41 mouse cellular contexts compared by ENCODE assay signal in genomic region chr2:87776143-87776542, GRCm38 (mm10). TPM values are rescaled to one million over a fixed set of nuclear protein-coding genes. Genes with fewer than 3 reads are reported as not detected.
DNase-seq lines count a peak whose midpoint lies in the region; ATAC-seq and TF ChIP-seq lines count a peak whose summit lies in the region.
"Had no signal": no experiment of that assay in that cellular context is flagged by ENCODE, and none has a peak within 500 bp of the region (broad histone marks: within the 10 kb centered on the region; RNA-seq: fewer than 3 reads in every experiment).

No protein-coding gene starts in this region.

- peak; percentile 4 for DNase-seq in forebrain, postnatal 0 days
- DNase-seq in layer of hippocampus, adult 9-10 months (ENCODE audit: low spot score): peak; percentile 0
- no peak for DNase-seq in layer of hippocampus, adult 9-11 months
- peak; percentile 1 for DNase-seq in midbrain, postnatal 0 days (ENCODE audit: low spot score)
- DNase-seq in midbrain, embryonic 11.5 days (ENCODE audit: low spot score, missing footprints): no peak
- DNase-seq in MEL (ENCODE audit: low read depth, low spot score): no peak
- no peak for DNase-seq in thymus, postnatal 0 days (ENCODE audit: low spot score)
- DNase-seq: adrenal gland, postnatal 14 days; cerebellum, adult 18-20 months; cerebellum, postnatal 25 days; gastrocnemius, adult 2 months; gastrocnemius, postnatal 36 days; heart, adult 18-20 months; heart, postnatal 10 days; kidney, adult 18-20 months; kidney, postnatal 4 days; liver; lung, postnatal 36 days; spleen, adult 18-20 months; thymus, adult 18-20 months; thymus, postnatal 36 days had no signal

- no peak for TF ChIP-seq EP300 in MEL (IDR thresholded peaks at IDR 0.05; ENCODE audit: low read depth in 1 of 2, low read length in 2 of 2)

- H3K9me3 ChIP-seq in forebrain, postnatal 0 days (ENCODE audit: low read length): no peaks in the 10 kb centered on the region
- H3K9me3 ChIP-seq in forebrain, embryonic 12.5 days: no peaks in the 10 kb centered on the region
- no peaks in the 10 kb centered on the region for H3K9me3 ChIP-seq in midbrain, postnatal 0 days (ENCODE audit: low read length)
- H3K9me3 ChIP-seq in midbrain, embryonic 11.5 days (ENCODE audit: control insufficient read depth, low read length): no peaks in the 10 kb centered on the region
- no peaks in the 10 kb centered on the region for H3K9me3 ChIP-seq in MEL (replicated peaks; ENCODE audit: insufficient read depth, low read length)
- H3K9me3 ChIP-seq: embryonic facial prominence, embryonic 10.5 days; embryonic facial prominence, embryonic 15.5 days; forebrain, embryonic 13.5 days; heart, embryonic 13.5 days; hindbrain, embryonic 10.5 days; kidney, embryonic 15.5 days; midbrain, embryonic 13.5 days had no signal

- H3K36me3 ChIP-seq in forebrain, postnatal 0 days (ENCODE audit: insufficient read depth): no peaks in the 10 kb centered on the region
- H3K36me3 ChIP-seq in forebrain, embryonic 12.5 days (replicated peaks): no peaks in the 10 kb centered on the region
- H3K36me3 ChIP-seq in midbrain, postnatal 0 days (ENCODE audit: insufficient read depth, low read length): no peaks in the 10 kb centered on the region
- H3K36me3 ChIP-seq in midbrain, embryonic 11.5 days (ENCODE audit: control insufficient read depth, insufficient read depth, low read length): no peaks in the 10 kb centered on the region
- no peaks in the 10 kb centered on the region for H3K36me3 ChIP-seq in MEL (ENCODE audit: control insufficient read depth in 1 of 2, insufficient read depth in 2 of 2, low read length in 2 of 2)
- H3K36me3 ChIP-seq: embryonic facial prominence, embryonic 10.5 days; embryonic facial prominence, embryonic 15.5 days; heart, embryonic 13.5 days; hindbrain, embryonic 10.5 days; kidney, embryonic 15.5 days; midbrain, embryonic 13.5 days had no signal

- no peaks in the 10 kb centered on the region for H3K79me2 ChIP-seq in MEL (ENCODE audit: control insufficient read depth, insufficient read depth, low read length, poor library complexity)

- no peak for TF ChIP-seq POLR2A in MEL (IDR thresholded peaks at IDR 0.05; ENCODE audit: control insufficient read depth in 1 of 2, insufficient read depth in 1 of 2, low read depth in 1 of 2, low read length in 2 of 2, poor library complexity in 1 of 2)

- TF ChIP-seq CTCF in forebrain, postnatal 0 days (IDR thresholded peaks at IDR 0.05; ENCODE audit: low read depth): 0 out of 2 replicates have a peak, but pooled peaks have one; percentile 13
- TF ChIP-seq CTCF in midbrain, postnatal 0 days (IDR thresholded peaks at IDR 0.05): peak; percentile 46
- no peak for TF ChIP-seq CTCF in MEL (IDR thresholded peaks at IDR 0.05 in 2 of 3, conservative IDR thresholded peaks at IDR 0.05 in 1 of 3; ENCODE audit: control insufficient read depth in 1 of 3, insufficient read depth in 1 of 3, low read depth in 2 of 3, low read length in 3 of 3, poor library complexity in 1 of 3, severe bottlenecking in 1 of 3)

- 49% methylated on average over 1 of the region's 1 CpGs for WGBS in forebrain, postnatal 0 days
- 66% methylated on average over 1 of the region's 1 CpGs for WGBS in forebrain, embryonic 12.5 days
- WGBS in midbrain, postnatal 0 days: 38% methylated on average over 1 of the region's 1 CpGs
- WGBS in midbrain, embryonic 11.5 days: 63% methylated on average over 1 of the region's 1 CpGs

- no peak overlapping the region for H3K4me2 ChIP-seq in forebrain, postnatal 0 days (ENCODE audit: low read depth)
- no peak overlapping the region for H3K4me2 ChIP-seq in forebrain, embryonic 12.5 days
- no peak overlapping the region for H3K4me2 ChIP-seq in midbrain, postnatal 0 days (ENCODE audit: low read depth, low read length, poor library complexity, severe bottlenecking)
- H3K4me2 ChIP-seq in midbrain, embryonic 11.5 days: no peak overlapping the region
- H3K4me2 ChIP-seq: embryonic facial prominence, embryonic 15.5 days; forebrain, embryonic 13.5 days; heart, embryonic 13.5 days; kidney, embryonic 15.5 days; midbrain, embryonic 13.5 days had no signal

- H3K27ac ChIP-seq in forebrain, postnatal 0 days (ENCODE audit: low read depth, low read length): no peak overlapping the region
- H3K27ac ChIP-seq in forebrain, embryonic 12.5 days: no peak overlapping the region
- no peak overlapping the region for H3K27ac ChIP-seq in midbrain, postnatal 0 days (ENCODE audit: low read depth, low read length)
- H3K27ac ChIP-seq in midbrain, embryonic 11.5 days (ENCODE audit: low read depth, low read length): no peak overlapping the region
- no peak overlapping the region for H3K27ac ChIP-seq in MEL (ENCODE audit: control insufficient read depth, low read depth, low read length)
- H3K27ac ChIP-seq: embryonic facial prominence, embryonic 10.5 days; embryonic facial prominence, embryonic 15.5 days; forebrain, embryonic 13.5 days; gastrocnemius, adult 2 months; heart, embryonic 13.5 days; hindbrain, embryonic 10.5 days; kidney, embryonic 15.5 days; midbrain, embryonic 13.5 days had no signal

- H3K27me3 ChIP-seq in forebrain, postnatal 0 days (ENCODE audit: insufficient read depth, low read length): no peaks in the 10 kb centered on the region
- H3K27me3 ChIP-seq in forebrain, embryonic 12.5 days: no peaks in the 10 kb centered on the region
- H3K27me3 ChIP-seq in midbrain, postnatal 0 days (ENCODE audit: insufficient read depth, low read length): no peaks in the 10 kb centered on the region
- no peaks in the 10 kb centered on the region for H3K27me3 ChIP-seq in midbrain, embryonic 11.5 days (ENCODE audit: control insufficient read depth, insufficient read depth, low read length)
- no peaks in the 10 kb centered on the region for H3K27me3 ChIP-seq in MEL (ENCODE audit: control insufficient read depth in 1 of 2, insufficient read depth in 2 of 2, low read length in 2 of 2)
- H3K27me3 ChIP-seq: embryonic facial prominence, embryonic 15.5 days; forebrain, embryonic 13.5 days; heart, embryonic 13.5 days; kidney, embryonic 15.5 days; midbrain, embryonic 13.5 days had no signal

- H3K9ac ChIP-seq in forebrain, postnatal 0 days: no peak overlapping the region
- no peak overlapping the region for H3K9ac ChIP-seq in forebrain, embryonic 12.5 days
- no peak overlapping the region for H3K9ac ChIP-seq in midbrain, postnatal 0 days (replicated peaks; ENCODE audit: low read length, poor library complexity, severe bottlenecking)
- no peak overlapping the region for H3K9ac ChIP-seq in midbrain, embryonic 11.5 days (ENCODE audit: low read length)
- H3K9ac ChIP-seq in MEL (ENCODE audit: control insufficient read depth, low read depth, low read length, poor library complexity, severe bottlenecking): no peak overlapping the region
- H3K9ac ChIP-seq: embryonic facial prominence, embryonic 15.5 days; forebrain, embryonic 13.5 days; heart, embryonic 13.5 days; kidney, embryonic 15.5 days; midbrain, embryonic 13.5 days had no signal

- ATAC-seq in forebrain, postnatal 0 days: no peak
- no peak for ATAC-seq in forebrain, embryonic 12.5 days (ENCODE audit: low FRiP score)
- ATAC-seq in midbrain, postnatal 0 days (ENCODE audit: low FRiP score): no peak
- no peak for ATAC-seq in midbrain, embryonic 11.5 days (ENCODE audit: low FRiP score)
- ATAC-seq: forebrain, embryonic 13.5 days; hindbrain, embryonic 16.5 days; midbrain, embryonic 13.5 days had no signal

- peak; percentile 2; the same call in 1 of the 2 replicates for TF ChIP-seq RAD21 in MEL (IDR thresholded peaks at IDR 0.05; ENCODE audit: low read depth, low read length)

- no peaks in the 10 kb centered on the region for H3K4me1 ChIP-seq in forebrain, postnatal 0 days (ENCODE audit: insufficient read depth)
- H3K4me1 ChIP-seq in forebrain, embryonic 12.5 days: no peaks in the 10 kb centered on the region
- H3K4me1 ChIP-seq in midbrain, postnatal 0 days (ENCODE audit: insufficient read depth, low read length): no peaks in the 10 kb centered on the region
- H3K4me1 ChIP-seq in midbrain, embryonic 11.5 days (ENCODE audit: control insufficient read depth, insufficient read depth, low read length): no peaks in the 10 kb centered on the region
- H3K4me1 ChIP-seq in MEL (ENCODE audit: control insufficient read depth in 1 of 2, insufficient read depth in 2 of 2, low read length in 2 of 2): no peaks in the 10 kb centered on the region
- H3K4me1 ChIP-seq: embryonic facial prominence, embryonic 10.5 days; embryonic facial prominence, embryonic 15.5 days; forebrain, embryonic 13.5 days; heart, embryonic 13.5 days; hindbrain, embryonic 10.5 days; kidney, embryonic 15.5 days; midbrain, embryonic 13.5 days had no signal

- H3K4me3 ChIP-seq in forebrain, postnatal 0 days (ENCODE audit: low read depth, low read length): no peak overlapping the region
- H3K4me3 ChIP-seq in forebrain, embryonic 12.5 days (replicated peaks): no peak overlapping the region
- no peak overlapping the region for H3K4me3 ChIP-seq in midbrain, postnatal 0 days (ENCODE audit: low read depth, low read length)
- H3K4me3 ChIP-seq in midbrain, embryonic 11.5 days (ENCODE audit: low read depth, low read length): no peak overlapping the region
- H3K4me3 ChIP-seq in MEL (ENCODE audit: control insufficient read depth in 1 of 2, insufficient read depth in 1 of 2, low read depth in 2 of 2, low read length in 2 of 2): no peak overlapping the region
- H3K4me3 ChIP-seq: embryonic facial prominence, embryonic 10.5 days; embryonic facial prominence, embryonic 15.5 days; forebrain, embryonic 13.5 days; gastrocnemius, adult 2 months; heart, embryonic 13.5 days; hindbrain, embryonic 10.5 days; kidney, embryonic 15.5 days; midbrain, embryonic 13.5 days had no signal

RNA-seq across cellular contexts. Expression of gene Olfr152, which starts 3.1 kb away (rescaled TPM):
- not detected in 2 replicates for total RNA-seq in forebrain, postnatal 0 days (2014; rRNA removed)
- not detected in 2 replicates for polyA plus RNA-seq in forebrain, postnatal 0 days (2015; fragmentation: Nextera tagmentation; extraction: Ambion mirVana)
- polyA plus RNA-seq in forebrain, embryonic 12.5 days (2016; fragmentation: Nextera tagmentation; extraction: Ambion mirVana): not detected in 2 replicates
- not detected in 2 replicates for total RNA-seq in midbrain, postnatal 0 days (2014; rRNA removed)
- not detected in 2 replicates for polyA plus RNA-seq in midbrain, postnatal 0 days (2015; fragmentation: Nextera tagmentation; extraction: Ambion mirVana)
- not detected in 2 replicates for polyA plus RNA-seq in midbrain, embryonic 11.5 days (2014; fragmentation: Nextera tagmentation; extraction: Ambion mirVana)
- not detected in 2 replicates for total RNA-seq in MEL (2012; rRNA removed)
- polyA plus RNA-seq in MEL (2012; ENCODE audit: insufficient read depth in 1 of 2, insufficient read length in 2 of 2, low read depth in 1 of 2, low replicate concordance in 2 of 2, missing spikeins in 1 of 2): not detected
- not detected in 2 replicates for polyA plus RNA-seq in thymus, postnatal 0 days (2015; fragmentation: Nextera tagmentation; extraction: Ambion mirVana)
- total RNA-seq: adrenal gland, postnatal 14 days; gastrocnemius, adult 2 months; gastrocnemius, postnatal 36 days; heart, adult 18-20 months; heart, postnatal 10 days; layer of hippocampus, postnatal 14 days; left cerebral cortex, postnatal 10 days; megakaryocyte, adult 5-6 weeks; neutrophil, adult 5-6 weeks had no signal
- polyA plus RNA-seq: embryonic facial prominence, embryonic 10.5 days; forebrain, embryonic 13.5 days; frontal cortex, adult 2 months; heart, embryonic 13.5 days; hindbrain, embryonic 10.5 days; hindbrain, embryonic 16.5 days; intestine, embryonic 14.5 days; kidney, embryonic 15.5 days; limb, embryonic 11.5 days; liver, embryonic 16.5 days; lung, embryonic 16.5 days; midbrain, embryonic 13.5 days; neural tube, embryonic 11.5 days; stomach, embryonic 16.5 days had no signal

RNA-seq across cellular contexts. Expression of gene Olfr1141, which starts 22.4 kb away (rescaled TPM):
- total RNA-seq in forebrain, postnatal 0 days (2014; rRNA removed): not detected in 2 replicates
- not detected in 2 replicates for polyA plus RNA-seq in forebrain, postnatal 0 days (2015; fragmentation: Nextera tagmentation; extraction: Ambion mirVana)
- not detected in 2 replicates for polyA plus RNA-seq in forebrain, embryonic 12.5 days (2016; fragmentation: Nextera tagmentation; extraction: Ambion mirVana)
- total RNA-seq in midbrain, postnatal 0 days (2014; rRNA removed): not detected in 2 replicates
- not detected in 2 replicates for polyA plus RNA-seq in midbrain, postnatal 0 days (2015; fragmentation: Nextera tagmentation; extraction: Ambion mirVana)
- polyA plus RNA-seq in midbrain, embryonic 11.5 days (2014; fragmentation: Nextera tagmentation; extraction: Ambion mirVana): not detected in 2 replicates
- total RNA-seq in MEL (2012; rRNA removed): not detected in 2 replicates
- not detected for polyA plus RNA-seq in MEL (2012; ENCODE audit: insufficient read depth in 1 of 2, insufficient read length in 2 of 2, low read depth in 1 of 2, low replicate concordance in 2 of 2, missing spikeins in 1 of 2)
- not detected in 2 replicates for polyA plus RNA-seq in thymus, postnatal 0 days (2015; fragmentation: Nextera tagmentation; extraction: Ambion mirVana)
- total RNA-seq: adrenal gland, postnatal 14 days; gastrocnemius, adult 2 months; gastrocnemius, postnatal 36 days; heart, adult 18-20 months; heart, postnatal 10 days; layer of hippocampus, postnatal 14 days; left cerebral cortex, postnatal 10 days; megakaryocyte, adult 5-6 weeks; neutrophil, adult 5-6 weeks had no signal
- polyA plus RNA-seq: embryonic facial prominence, embryonic 10.5 days; embryonic facial prominence, embryonic 15.5 days; forebrain, embryonic 13.5 days; frontal cortex, adult 2 months; heart, embryonic 13.5 days; hindbrain, embryonic 10.5 days; hindbrain, embryonic 16.5 days; intestine, embryonic 14.5 days; kidney, embryonic 15.5 days; limb, embryonic 11.5 days; liver, embryonic 16.5 days; lung, embryonic 16.5 days; midbrain, embryonic 13.5 days; neural tube, embryonic 11.5 days; stomach, embryonic 16.5 days had no signal

RNA-seq across cellular contexts. Expression of gene Olfr1143, which starts 24.2 kb away (rescaled TPM):
- total RNA-seq in forebrain, postnatal 0 days (2014; rRNA removed): not detected in 2 replicates
- polyA plus RNA-seq in forebrain, postnatal 0 days (2015; fragmentation: Nextera tagmentation; extraction: Ambion mirVana): not detected in 2 replicates
- polyA plus RNA-seq in forebrain, embryonic 12.5 days (2016; fragmentation: Nextera tagmentation; extraction: Ambion mirVana): not detected in 2 replicates
- total RNA-seq in midbrain, postnatal 0 days (2014; rRNA removed): not detected in 2 replicates
- polyA plus RNA-seq in midbrain, postnatal 0 days (2015; fragmentation: Nextera tagmentation; extraction: Ambion mirVana): not detected in 2 replicates
- polyA plus RNA-seq in midbrain, embryonic 11.5 days (2014; fragmentation: Nextera tagmentation; extraction: Ambion mirVana): not detected in 2 replicates
- not detected in 2 replicates for total RNA-seq in MEL (2012; rRNA removed)
- polyA plus RNA-seq in MEL (2012; ENCODE audit: insufficient read depth in 1 of 2, insufficient read length in 2 of 2, low read depth in 1 of 2, low replicate concordance in 2 of 2, missing spikeins in 1 of 2): not detected
- polyA plus RNA-seq in thymus, postnatal 0 days (2015; fragmentation: Nextera tagmentation; extraction: Ambion mirVana): not detected in 2 replicates
- total RNA-seq: adrenal gland, postnatal 14 days; gastrocnemius, adult 2 months; gastrocnemius, postnatal 36 days; heart, adult 18-20 months; heart, postnatal 10 days; layer of hippocampus, postnatal 14 days; left cerebral cortex, postnatal 10 days; megakaryocyte, adult 5-6 weeks; neutrophil, adult 5-6 weeks had no signal
- polyA plus RNA-seq: embryonic facial prominence, embryonic 10.5 days; forebrain, embryonic 13.5 days; frontal cortex, adult 2 months; heart, embryonic 13.5 days; hindbrain, embryonic 10.5 days; hindbrain, embryonic 16.5 days; intestine, embryonic 14.5 days; kidney, embryonic 15.5 days; limb, embryonic 11.5 days; liver, embryonic 16.5 days; lung, embryonic 16.5 days; midbrain, embryonic 13.5 days; neural tube, embryonic 11.5 days; stomach, embryonic 16.5 days had no signal

RNA-seq across cellular contexts. Expression of gene Olfr1140, which starts 32.6 kb away (rescaled TPM):
- total RNA-seq in forebrain, postnatal 0 days (2014; rRNA removed): not detected in 2 replicates
- polyA plus RNA-seq in forebrain, postnatal 0 days (2015; fragmentation: Nextera tagmentation; extraction: Ambion mirVana): not detected in 2 replicates
- not detected in 2 replicates for polyA plus RNA-seq in forebrain, embryonic 12.5 days (2016; fragmentation: Nextera tagmentation; extraction: Ambion mirVana)
- not detected in 2 replicates for total RNA-seq in midbrain, postnatal 0 days (2014; rRNA removed)
- polyA plus RNA-seq in midbrain, postnatal 0 days (2015; fragmentation: Nextera tagmentation; extraction: Ambion mirVana): 0.16 TPM in 1 of 2 replicates, not detected in the other
- not detected in 2 replicates for polyA plus RNA-seq in midbrain, embryonic 11.5 days (2014; fragmentation: Nextera tagmentation; extraction: Ambion mirVana)
- not detected in 2 replicates for total RNA-seq in MEL (2012; rRNA removed)
- not detected for polyA plus RNA-seq in MEL (2012; ENCODE audit: insufficient read depth in 1 of 2, insufficient read length in 2 of 2, low read depth in 1 of 2, low replicate concordance in 2 of 2, missing spikeins in 1 of 2)
- not detected in 2 replicates for polyA plus RNA-seq in thymus, postnatal 0 days (2015; fragmentation: Nextera tagmentation; extraction: Ambion mirVana)
- total RNA-seq: adrenal gland, postnatal 14 days; gastrocnemius, adult 2 months; gastrocnemius, postnatal 36 days; heart, adult 18-20 months; heart, postnatal 10 days; layer of hippocampus, postnatal 14 days; left cerebral cortex, postnatal 10 days; megakaryocyte, adult 5-6 weeks; neutrophil, adult 5-6 weeks had no signal
- polyA plus RNA-seq: embryonic facial prominence, embryonic 10.5 days; forebrain, embryonic 13.5 days; frontal cortex, adult 2 months; heart, embryonic 13.5 days; hindbrain, embryonic 10.5 days; hindbrain, embryonic 16.5 days; intestine, embryonic 14.5 days; kidney, embryonic 15.5 days; limb, embryonic 11.5 days; liver, embryonic 16.5 days; lung, embryonic 16.5 days; midbrain, embryonic 13.5 days; neural tube, embryonic 11.5 days; stomach, embryonic 16.5 days had no signal

RNA-seq across cellular contexts. Expression of gene Olfr1145, which starts 33.5 kb away (rescaled TPM):
- not detected in 2 replicates for total RNA-seq in forebrain, postnatal 0 days (2014; rRNA removed)
- not detected in 2 replicates for polyA plus RNA-seq in forebrain, postnatal 0 days (2015; fragmentation: Nextera tagmentation; extraction: Ambion mirVana)
- not detected in 2 replicates for polyA plus RNA-seq in forebrain, embryonic 12.5 days (2016; fragmentation: Nextera tagmentation; extraction: Ambion mirVana)
- total RNA-seq in midbrain, postnatal 0 days (2014; rRNA removed): not detected in 2 replicates
- polyA plus RNA-seq in midbrain, postnatal 0 days (2015; fragmentation: Nextera tagmentation; extraction: Ambion mirVana): not detected in 2 replicates
- not detected in 2 replicates for polyA plus RNA-seq in midbrain, embryonic 11.5 days (2014; fragmentation: Nextera tagmentation; extraction: Ambion mirVana)
- not detected in 2 replicates for total RNA-seq in MEL (2012; rRNA removed)
- not detected for polyA plus RNA-seq in MEL (2012; ENCODE audit: insufficient read depth in 1 of 2, insufficient read length in 2 of 2, low read depth in 1 of 2, low replicate concordance in 2 of 2, missing spikeins in 1 of 2)
- not detected in 2 replicates for polyA plus RNA-seq in thymus, postnatal 0 days (2015; fragmentation: Nextera tagmentation; extraction: Ambion mirVana)
- total RNA-seq: adrenal gland, postnatal 14 days; gastrocnemius, adult 2 months; gastrocnemius, postnatal 36 days; heart, adult 18-20 months; heart, postnatal 10 days; layer of hippocampus, postnatal 14 days; left cerebral cortex, postnatal 10 days; megakaryocyte, adult 5-6 weeks; neutrophil, adult 5-6 weeks had no signal
- polyA plus RNA-seq: embryonic facial prominence, embryonic 10.5 days; embryonic facial prominence, embryonic 15.5 days; forebrain, embryonic 13.5 days; frontal cortex, adult 2 months; heart, embryonic 13.5 days; hindbrain, embryonic 10.5 days; hindbrain, embryonic 16.5 days; intestine, embryonic 14.5 days; kidney, embryonic 15.5 days; limb, embryonic 11.5 days; liver, embryonic 16.5 days; lung, embryonic 16.5 days; midbrain, embryonic 13.5 days; neural tube, embryonic 11.5 days; stomach, embryonic 16.5 days had no signal

Comparison
In these comparisons a context has a peak if more than half of its experiments do, and no peak if none do; other contexts are left out.
1. DNase-seq: peak in forebrain, postnatal 0 days (single experiment), layer of hippocampus, adult 9-10 months (single experiment) and midbrain, postnatal 0 days (single experiment); none in layer of hippocampus, adult 9-11 months (single experiment), midbrain, embryonic 11.5 days (single experiment), MEL (single experiment) and thymus, postnatal 0 days (single experiment).
2. CTCF ChIP-seq: peak in forebrain, postnatal 0 days (single experiment) and midbrain, postnatal 0 days (single experiment); none in MEL (0 of 3).